Mouse (Mus musculus): ENCODE results near the gene Ech1.

Gene Ech1

DNA sequence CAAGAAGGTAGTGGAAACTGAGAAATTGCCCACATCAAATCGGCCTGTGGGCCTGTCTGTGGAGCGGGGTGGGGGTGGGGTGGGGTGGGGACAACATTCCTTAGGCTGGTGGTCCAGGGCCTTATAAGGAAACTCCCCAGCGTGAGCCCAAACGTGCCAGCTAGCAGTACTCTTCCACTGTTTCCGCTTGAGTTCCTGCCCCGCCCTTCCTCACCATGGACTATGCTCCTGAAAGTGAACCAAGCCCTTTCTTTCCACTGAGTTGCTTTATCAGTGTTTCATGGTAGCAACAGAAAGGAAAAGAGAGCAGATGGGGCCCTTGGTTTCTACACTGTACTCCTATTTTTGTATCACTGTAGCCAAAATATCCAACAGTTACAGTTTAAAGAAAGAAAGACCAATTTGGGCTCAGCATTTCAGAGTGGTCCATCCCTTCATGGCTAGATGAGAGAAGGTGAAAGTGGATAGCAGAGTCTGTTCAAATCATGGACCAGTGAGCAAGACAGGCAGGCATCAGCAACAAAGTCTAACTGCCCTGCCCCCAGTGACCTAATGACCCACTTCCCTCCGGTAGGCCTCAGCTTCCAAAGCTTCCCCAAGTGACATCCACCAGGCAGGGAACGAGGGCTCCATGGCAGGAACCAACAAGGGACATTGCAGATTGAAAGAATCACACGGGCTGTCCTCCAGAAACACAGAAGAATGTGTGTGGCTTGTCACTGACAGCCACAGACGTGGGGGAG lies 22.0 kb upstream of the Ech1 start:
- no peak for DNase-seq (ENCODE audit: low spot score)

DNA sequence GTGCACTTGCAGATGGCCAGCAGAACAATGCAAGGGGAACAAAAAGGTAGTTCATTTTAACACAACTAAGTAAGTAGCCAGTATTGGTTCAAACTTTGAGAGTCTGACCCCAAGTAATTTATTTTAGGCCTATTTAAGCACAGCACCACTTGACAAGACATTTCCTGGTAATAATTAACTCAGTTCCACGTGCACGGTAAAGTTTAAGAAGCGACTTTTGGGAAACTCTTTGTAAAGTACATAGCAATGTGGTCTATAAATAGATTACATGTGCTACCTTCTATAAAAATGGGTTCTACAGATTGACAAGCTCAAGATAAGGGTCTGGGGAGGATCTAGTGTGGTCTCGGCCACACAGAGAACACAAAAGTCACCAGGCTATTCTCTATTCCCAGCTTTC lies 21.3 kb upstream of the Ech1 start:
- DNase-seq (ENCODE audit: low spot score) = no peak

DNA sequence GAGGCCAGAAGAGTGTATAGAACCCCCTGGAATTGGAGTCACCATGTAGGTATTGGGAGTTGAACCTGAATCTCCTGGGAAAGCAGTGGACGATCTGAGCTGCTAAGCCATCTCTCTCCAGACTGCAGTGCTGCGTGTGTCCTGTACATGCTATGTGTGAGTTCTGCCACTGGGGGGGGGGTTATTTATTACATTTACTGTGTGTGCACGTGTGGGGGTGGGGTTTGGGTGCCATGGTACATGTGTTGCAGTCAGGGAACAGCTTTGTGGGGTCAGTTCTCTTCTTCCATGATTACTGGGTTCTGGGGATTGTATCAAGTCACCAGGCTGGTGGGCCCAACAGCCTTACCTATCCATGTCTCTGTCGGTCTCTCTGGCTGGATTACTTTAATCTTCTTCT lies 18.1 kb upstream of the Ech1 start:
- DNase-seq (ENCODE audit: low spot score) = no peak

DNA sequence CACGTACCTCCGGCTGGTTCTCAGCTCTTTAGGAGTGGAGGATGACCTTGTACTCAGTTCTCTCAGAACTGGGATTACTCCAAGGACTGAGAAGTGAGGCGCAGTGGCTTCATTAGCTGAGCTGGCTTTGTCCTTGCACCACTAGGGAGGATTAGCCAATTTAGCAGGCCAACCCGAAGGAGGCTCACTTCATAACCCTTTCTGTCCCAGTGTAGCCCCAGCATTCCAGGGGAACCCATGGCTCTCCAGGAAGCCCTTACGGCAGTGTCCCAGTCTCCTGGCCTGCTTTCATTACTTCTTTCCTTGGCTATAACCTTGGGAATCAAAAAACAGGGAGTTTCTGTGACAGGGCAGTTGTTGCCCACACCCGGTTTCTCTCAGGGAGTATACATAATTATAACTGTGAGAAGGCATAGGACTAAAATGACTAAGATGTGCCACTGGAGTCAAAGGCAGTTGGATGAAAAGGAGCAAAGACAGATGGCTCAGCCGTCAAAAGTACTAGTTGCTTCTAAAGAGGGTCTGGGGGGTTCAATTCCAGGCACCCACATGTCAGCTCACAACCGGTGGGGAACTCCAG lies 17.3 kb upstream of the Ech1 start:
- DNase-seq (ENCODE audit: low spot score) = no peak

DNA sequence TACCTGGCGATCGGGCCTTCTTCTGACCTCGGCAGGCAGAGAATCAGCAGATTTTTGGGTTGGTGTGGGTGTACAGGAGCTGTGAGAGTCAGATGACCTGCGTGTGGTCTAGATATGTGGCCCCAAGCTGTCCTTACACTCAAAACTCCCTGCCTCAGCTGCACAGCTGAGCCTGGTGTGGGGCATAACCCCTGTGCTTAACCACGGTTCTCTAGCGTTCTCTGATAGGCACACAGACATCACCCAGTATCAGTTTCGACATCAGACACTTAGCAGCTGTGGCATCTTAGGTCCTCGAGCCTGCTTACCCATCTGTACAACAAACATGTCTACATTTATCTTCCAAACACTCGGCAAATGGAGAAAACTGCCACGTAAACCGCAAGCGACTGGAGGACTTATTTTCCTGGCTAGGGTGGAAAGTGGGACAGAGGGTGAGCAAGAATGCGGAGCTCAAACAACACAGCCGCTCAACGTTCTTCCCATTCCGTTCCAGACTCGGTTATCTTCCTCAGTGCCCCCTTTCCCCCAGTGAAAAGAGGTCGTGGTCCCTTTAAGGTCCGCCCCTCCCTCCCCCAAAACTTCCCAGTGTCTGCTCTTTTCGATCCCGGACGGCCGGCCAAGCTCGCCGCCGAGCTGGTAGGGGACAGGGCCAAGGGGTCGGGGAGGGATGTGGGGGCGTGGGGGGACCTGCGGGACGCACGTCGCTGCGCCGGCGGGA lies 16.6 kb upstream of the Ech1 start, which contains the start of gene Hnrnpl:
TSS of gene Hnrnpl (plus strand) at position 321 of the 721 bp plus-strand sequence.
- DNase-seq (ENCODE audit: low spot score) = no peak

DNA sequence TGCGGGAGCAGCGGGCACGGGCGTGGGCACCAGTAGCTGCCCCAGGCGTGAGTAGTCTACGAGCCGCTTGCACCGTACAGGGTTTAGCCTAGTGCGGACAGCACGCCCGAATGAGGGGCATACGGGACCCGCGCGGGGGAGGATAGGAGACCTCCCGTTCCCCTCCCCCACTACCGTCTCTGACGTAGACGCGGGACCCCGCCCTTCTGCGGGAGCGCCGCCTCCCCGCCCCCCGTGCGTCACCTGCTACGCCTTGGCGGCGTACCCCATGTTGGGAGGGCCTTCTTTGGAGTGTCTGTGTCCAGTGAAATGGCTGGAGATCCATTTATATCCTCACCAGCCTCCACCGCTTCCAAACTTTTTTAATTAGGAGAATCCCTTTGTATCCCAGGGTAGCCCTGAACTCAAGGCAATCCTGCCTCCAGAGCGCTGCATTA lies 16.0 kb upstream of the Ech1 start:
- DNase-seq (ENCODE audit: low spot score) = peak; percentile 97

DNA sequence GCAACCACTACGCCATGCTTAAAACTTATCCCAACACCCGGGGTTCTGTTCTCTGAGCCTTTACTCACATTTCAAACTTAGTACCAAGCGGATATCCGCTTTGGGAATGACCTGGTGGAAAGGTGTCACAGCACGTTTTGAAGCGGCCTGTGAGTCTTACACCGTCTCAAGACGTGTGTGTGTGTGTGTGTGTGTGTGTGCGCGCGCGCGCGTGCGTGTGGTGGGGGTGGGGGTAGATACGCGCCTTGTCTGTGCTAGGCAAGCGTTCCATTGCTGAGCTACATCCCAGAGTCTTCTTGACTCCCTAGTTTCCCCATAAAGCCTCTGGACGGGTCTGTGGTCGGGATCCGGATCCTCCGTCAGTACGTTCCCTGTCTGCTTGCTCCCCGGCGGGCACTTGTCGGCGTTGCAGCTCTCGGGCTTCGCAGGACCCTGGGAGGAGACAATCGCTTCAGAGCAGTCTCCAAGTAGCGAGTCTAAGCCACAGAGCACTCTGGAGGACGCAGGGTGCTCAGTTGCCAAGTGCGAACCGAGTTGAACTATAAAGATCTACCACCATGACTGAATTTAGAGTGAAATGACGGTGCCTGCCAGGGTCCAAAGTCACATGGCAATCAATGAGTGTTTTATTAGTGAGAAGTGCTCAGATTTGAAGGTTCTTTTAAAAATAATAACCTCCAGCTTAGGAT lies 15.5 kb upstream of the Ech1 start:
- DNase-seq (ENCODE audit: low spot score) = peak; percentile 56

DNA sequence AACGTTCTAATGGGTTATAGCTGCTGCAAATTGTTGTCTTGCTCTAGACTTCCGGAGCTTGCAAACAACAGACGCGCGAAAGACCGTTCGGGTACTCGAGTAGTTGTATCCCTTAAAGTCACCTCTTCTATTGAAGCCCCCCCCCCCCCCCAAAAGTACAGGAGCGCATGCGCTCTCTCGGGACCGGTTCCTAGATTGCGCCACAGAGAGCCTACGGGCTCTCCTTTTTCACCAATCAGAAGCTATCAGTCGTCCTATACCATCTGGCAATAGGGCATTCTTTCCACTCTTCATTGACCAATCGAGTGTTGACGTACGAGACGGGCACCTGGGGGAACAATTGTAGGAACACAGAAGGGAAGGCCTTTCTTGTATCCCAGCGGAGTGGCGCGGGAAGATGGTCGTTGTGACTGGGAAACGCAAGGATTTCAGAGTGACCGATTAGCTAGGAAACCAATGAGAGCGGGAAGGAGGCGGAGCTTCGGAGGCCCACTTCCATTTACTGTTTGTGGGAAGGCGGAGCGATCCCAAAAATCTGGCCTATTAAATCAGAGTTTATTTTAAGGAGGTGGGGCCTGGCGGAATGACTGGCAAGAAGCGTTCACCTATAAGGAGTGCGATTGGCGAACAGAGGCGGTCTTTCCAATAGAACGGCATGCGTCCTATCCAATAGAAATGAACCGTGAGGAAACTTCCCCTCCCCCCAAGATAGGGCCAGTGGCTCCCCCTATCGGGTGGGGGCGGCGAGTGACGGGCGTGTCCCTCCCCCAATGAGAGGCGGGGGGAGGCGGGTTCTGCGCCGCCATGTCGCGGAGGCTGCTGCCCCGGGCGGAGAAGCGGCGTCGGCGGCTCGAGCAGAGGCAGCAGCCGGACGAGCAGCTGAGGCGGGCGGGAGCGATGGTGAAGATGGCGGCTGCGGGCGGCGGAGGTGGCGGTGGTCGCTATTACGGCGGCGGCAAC lies 14.6 kb upstream of the Ech1 start:
- DNase-seq (ENCODE audit: low spot score) = peak; percentile 97

DNA sequence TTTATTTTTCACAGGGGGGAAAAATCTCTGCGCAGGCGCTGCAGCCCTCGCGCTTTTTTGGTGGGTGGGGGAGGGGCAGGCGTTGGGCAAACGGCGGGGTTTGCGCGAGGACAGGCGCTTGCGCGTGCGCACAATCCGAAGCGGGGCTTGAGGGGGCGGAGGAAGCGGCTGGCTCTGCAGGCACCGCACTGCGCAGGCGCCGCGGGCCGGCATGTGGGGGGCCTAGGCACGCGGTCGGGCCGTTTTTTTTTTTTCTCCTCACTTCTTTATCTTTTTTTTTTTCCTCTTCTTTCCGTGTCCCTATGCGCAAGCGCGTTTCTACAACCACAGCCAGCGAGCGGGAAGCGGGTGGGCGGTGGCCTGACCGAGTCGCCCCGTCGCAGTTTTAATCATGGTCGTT lies 13.8 kb upstream of the Ech1 start:
- DNase-seq (ENCODE audit: low spot score) = peak; percentile 93

DNA sequence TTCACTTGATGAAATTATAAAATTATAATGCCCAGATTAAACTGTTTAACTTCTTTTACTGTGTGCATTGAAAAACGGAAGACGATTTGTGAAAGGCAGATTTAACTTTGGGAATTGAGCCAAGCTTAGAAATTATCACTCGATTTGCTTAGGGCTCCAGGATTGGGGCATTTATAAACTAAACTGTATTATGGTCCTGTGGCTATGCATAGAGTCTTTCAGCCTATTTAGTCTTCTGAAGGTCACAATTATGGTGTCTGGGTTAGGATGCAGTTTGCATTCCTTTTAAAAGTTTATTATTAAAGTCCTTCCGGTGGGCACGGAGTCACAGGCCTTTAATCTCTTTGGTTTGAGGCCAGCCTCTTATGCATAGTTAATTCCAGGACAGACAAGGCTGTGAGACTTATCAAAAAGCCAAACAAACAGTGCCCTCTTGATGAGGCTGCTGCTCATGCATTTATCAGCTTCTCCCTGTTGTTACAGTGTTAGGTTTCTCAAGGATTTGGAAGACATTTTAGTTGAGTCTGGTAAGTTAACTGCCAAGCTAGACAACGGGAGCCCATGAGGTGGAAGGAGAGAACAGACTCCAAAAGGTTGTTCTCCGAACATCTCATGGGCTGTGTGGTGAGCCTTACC lies 13.3 kb upstream of the Ech1 start:
- DNase-seq (ENCODE audit: low spot score) = no peak

DNA sequence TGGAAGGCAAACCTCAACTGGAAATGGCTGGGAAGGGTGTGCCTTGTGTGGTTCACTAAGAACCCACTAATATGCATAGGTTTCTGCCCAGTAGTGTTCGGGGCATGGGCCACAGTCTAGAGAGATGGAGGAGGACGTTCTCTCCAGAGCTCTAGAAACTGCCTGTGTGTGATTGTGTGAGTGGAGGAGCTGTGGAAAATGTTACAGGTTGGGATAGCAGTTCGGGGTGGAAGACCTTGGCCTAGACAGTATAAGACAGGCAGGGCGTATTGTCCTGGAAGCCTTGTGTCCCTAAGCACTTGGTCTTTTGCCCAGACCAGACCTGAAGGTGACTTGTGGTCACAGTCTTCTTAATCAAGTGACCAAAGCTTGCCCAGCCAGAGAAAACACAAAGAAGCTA lies 12.6 kb upstream of the Ech1 start:
- DNase-seq (ENCODE audit: low spot score) = no peak

DNA sequence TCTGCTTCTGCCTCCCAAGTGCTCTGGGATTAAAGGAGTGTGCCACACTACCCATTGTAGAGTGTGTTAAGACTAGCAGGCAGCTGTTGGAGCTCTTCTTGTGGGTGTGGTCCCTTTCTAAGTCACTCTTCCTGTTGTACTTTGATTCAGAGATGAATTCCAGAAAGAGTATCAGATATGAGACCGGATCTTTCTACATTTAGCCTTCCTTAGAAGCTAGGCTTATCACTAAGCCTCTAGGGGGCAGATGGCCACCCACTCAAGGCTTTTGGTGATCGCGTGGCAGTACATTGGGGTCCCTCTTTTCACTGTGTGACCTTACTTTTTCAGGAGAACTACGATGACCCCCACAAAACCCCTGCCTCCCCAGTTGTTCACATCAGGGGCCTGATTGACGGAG lies 12.1 kb upstream of the Ech1 start:
- DNase-seq (ENCODE audit: low spot score) = no peak

DNA sequence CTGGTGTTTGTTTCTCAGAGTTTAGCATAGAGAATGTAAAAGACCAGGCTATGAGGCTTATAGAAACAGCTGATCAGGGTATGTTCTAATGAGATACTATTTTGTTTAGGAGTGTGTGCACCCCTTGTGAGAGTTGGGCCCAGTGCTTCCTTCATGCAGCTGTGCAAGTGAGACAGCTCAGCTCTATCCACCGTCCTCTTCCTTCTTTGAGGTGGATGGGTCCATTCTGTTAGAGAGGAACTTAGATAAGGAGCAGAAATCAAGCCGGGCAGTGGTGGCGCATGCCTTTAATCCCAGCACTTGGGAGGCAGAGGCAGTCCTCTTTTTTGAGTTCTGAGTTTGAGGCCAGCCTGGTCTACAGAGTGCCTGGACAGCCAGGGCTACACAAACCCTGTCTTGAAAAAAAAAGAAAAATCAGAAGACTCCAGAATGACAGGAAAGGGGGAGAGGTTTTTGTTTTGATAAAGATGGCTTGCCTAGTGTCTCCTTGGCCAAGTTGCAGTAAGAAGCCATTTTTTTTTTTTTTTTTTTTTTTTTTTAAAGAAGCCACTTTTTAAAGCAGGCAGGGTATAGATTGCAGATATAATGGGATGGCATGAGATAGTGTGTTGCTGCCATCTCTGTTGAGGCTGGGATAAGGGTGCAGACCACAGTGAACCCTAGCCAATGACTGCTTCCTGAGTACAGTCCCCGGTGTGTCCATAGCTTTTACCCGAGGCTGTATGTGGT lies 10.5 kb upstream of the Ech1 start:
- no peak for DNase-seq (ENCODE audit: low spot score)

DNA sequence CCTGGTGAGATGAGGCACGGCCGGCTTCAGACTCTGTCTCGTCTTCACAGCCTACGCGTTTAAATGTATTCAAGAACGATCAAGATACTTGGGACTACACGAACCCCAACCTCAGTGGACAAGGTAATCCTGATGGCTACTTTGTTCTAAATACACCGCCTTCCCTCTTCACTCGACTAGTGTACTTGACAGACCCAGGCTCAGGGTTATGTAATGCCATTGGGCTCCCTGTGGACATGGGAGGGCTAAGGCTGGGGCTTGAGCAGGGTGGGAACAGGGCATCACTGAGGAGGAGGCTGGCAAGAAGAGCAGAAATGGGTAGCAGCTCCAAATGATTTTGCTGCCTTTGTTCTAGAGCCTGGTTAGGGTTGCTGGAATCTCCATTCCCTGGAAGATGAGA lies 9.8 kb upstream of the Ech1 start:
- DNase-seq (ENCODE audit: low spot score) = no peak

DNA sequence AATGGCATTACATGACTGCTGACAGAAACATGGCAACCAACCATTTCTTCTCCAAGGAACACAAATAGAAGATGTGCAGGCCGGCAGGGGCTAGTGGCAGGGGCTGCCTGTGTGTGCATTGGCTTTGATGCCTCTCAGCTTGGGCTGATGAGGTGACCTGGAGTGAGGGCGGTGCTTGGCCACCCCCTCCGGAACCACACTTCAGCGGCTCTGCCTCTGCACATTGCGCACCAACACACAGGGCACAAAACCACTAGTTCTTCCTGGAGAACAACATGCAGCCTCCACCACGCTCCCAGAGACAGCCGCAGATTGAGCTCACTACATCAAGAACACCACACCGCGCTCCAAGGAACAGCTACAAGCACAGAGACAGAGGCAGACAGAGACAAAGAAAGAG lies 8.8 kb upstream of the Ech1 start:
- no peak for DNase-seq (ENCODE audit: low spot score)

DNA sequence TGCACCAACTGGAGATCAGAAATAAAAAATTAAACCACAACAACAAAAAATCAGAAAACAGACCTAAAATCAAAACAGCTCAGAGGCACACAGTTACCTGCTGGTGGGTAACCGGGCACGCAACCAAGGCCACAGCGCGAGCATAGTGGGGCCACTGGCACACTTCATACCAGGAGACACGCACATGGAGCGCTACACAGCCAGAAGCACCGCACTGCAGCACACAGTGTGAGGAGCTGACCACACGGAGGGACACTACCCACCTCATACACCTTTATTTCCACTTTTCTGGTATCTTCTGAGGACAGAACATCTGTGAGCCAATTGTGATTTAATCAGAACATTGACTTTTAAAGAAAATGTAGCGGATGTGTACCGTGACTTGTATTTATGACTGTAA lies 8.1 kb upstream of the Ech1 start:
- no peak for DNase-seq (ENCODE audit: low spot score)

DNA sequence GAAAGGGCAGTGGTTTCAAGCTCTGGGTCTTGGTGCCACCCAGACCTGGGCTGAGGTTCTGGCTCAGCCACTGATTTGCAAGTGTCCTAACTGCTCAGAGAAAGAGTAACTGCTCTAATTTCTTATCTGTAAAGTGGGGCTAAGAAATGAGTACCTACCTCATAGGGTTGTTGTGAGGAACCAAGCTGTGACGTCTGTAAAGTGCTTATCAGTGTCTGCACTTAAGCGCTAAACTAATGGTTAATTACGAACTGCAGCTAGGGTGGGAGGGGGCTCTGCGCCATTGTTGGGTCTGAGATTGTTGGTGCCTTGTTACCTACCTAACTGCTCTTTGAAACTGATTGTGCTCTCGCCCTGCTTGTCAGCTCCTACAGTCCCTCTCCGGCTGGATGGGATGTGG lies 7.5 kb upstream of the Ech1 start:
- no peak for DNase-seq (ENCODE audit: low spot score)

DNA sequence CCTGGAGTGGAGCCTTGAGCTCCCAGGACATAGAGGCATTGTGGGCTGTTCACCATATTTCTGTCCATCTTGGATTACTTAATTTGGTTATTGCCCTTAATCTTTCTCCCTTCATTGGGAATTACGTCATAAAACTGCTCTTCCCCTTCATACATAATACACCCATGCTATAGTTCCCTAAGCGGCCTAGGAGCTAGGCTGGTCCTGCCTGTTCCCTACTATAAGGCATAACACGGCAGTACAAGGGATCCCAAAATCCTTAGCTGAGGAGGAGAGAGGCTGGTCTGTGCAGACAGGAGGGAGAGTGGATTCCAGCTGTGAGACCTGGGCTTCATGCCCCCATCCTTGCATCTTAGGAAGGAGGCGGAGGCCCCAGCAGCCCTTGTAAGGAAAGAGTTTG lies 7.1 kb upstream of the Ech1 start:
- no peak for DNase-seq (ENCODE audit: low spot score)

DNA sequence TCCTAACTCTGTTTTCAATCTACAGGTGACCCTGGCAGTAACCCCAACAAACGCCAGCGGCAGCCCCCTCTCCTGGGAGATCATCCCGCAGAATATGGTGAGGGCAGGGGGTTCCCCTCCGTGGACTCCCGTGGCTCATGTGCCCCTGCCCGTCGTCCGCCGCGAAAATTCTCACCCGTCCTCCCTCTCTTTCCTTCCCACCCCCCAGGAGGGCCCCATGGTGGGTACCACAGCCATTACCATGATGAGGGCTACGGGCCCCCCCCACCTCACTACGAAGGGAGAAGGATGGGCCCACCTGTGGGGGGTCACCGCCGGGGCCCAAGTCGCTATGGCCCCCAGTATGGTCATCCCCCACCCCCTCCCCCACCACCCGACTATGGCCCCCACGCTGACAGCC lies 6.6 kb upstream of the Ech1 start:
- DNase-seq (ENCODE audit: low spot score) = no peak

DNA sequence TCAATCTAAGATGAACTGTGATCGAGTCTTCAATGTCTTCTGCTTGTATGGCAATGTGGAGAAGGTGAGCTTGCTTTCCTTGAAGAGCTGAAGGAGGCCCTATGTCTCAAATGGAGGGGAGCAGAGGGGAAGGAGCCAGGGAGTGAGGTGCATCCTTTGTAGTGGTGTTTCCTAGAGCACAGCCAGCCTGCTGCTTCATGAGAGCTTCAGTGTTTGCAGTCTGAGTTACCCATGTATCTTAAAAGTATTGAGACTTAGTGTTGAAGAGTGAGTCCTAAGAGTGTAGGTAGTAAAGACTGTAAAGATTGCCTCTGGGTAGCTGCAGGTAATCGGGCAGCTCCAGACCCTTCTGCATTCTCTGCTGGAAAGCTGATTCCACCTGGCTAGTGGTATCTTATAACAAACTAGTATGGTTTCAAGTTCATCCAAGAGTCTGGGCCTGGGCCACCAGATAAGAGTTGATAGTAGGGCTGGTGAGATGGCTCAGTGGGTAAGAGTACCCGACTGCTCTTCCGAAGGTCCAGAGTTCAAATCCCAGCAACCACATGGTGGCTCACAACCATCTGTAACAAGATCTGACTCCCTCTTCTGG lies 6.1 kb upstream of the Ech1 start:
- no peak for DNase-seq (ENCODE audit: low spot score)
